Mouse (Mus musculus): ENCODE results near the gene Prdm15. TPM values are rescaled to one million over a fixed set of nuclear protein-coding genes. Genes with fewer than 3 reads are reported as not detected.
A peak's percentile ranks its signal among the peaks of the same experiment; 100 is the strongest.

Prdm15 gene
- polyA plus RNA-seq, 1 experiment = 14.3 TPM

GRCm38 (mm10) chr16:97874376-97874775 is 22.7 kb upstream of the Prdm15 start:
- no peak for TF ChIP-seq CTCF (IDR thresholded peaks at IDR 0.05; ENCODE audit: borderline replicate concordance, insufficient read depth, low read depth, low read length)
- TF ChIP-seq POLR2A (IDR thresholded peaks at IDR 0.05; ENCODE audit: borderline replicate concordance, insufficient read depth, low read length) = no peak
- H3K4me1 ChIP-seq (ENCODE audit: control insufficient read depth, insufficient read depth, low read length) = no peaks in the 10 kb centered on the region
- WGBS = 59% methylated on average over 1 of the region's 1 CpGs
- H3K27me3 ChIP-seq (ENCODE audit: control insufficient read depth, insufficient read depth, low read length) = no peaks in the 10 kb centered on the region
- DNase-seq = no peak
- no peak overlapping the region for H3K27ac ChIP-seq (ENCODE audit: insufficient read depth, low read length)
- no peak overlapping the region for H3K4me3 ChIP-seq (replicated peaks; ENCODE audit: insufficient read depth, low read depth, low read length)

GRCm38 (mm10) chr16:97872657-97873056 is 21.0 kb upstream of the Prdm15 start:
- Histone ChIP-seq H3K27ac (ENCODE audit: insufficient read depth, low read length) (no peak overlapping the region), H3K27me3 (ENCODE audit: control insufficient read depth, insufficient read depth, low read length) (no peaks in the 10 kb centered on the region), H3K4me1 (ENCODE audit: control insufficient read depth, insufficient read depth, low read length) (no peaks in the 10 kb centered on the region), H3K4me3 (replicated peaks; ENCODE audit: insufficient read depth, low read depth, low read length) (no peak overlapping the region)
- peak in 1 of 2 experiments; percentile 38 for DNase-seq
- 15% methylated on average over 5 of the region's 5 CpGs for WGBS
- no peak for TF ChIP-seq CTCF (IDR thresholded peaks at IDR 0.05; ENCODE audit: borderline replicate concordance, insufficient read depth, low read depth, low read length)
- TF ChIP-seq POLR2A (IDR thresholded peaks at IDR 0.05; ENCODE audit: borderline replicate concordance, insufficient read depth, low read length) = no peak

GRCm38 (mm10) chr16:97869193-97870102 is 17.8 kb upstream of the Prdm15 start:
- no peak overlapping the region for H3K27ac ChIP-seq (ENCODE audit: insufficient read depth, low read length)
- H3K4me3 ChIP-seq (replicated peaks; ENCODE audit: insufficient read depth, low read depth, low read length) = no peak overlapping the region
- TF ChIP-seq POLR2A (IDR thresholded peaks at IDR 0.05; ENCODE audit: borderline replicate concordance, insufficient read depth, low read length) (no peak), CTCF (IDR thresholded peaks at IDR 0.05; ENCODE audit: borderline replicate concordance, insufficient read depth, low read depth, low read length) (no peak)
- 71% methylated on average over 6 of the region's 6 CpGs for WGBS
- no peaks in the 10 kb centered on the region for H3K4me1 ChIP-seq (ENCODE audit: control insufficient read depth, insufficient read depth, low read length)
- no peaks in the 10 kb centered on the region for H3K27me3 ChIP-seq (ENCODE audit: control insufficient read depth, insufficient read depth, low read length)
- DNase-seq = no peak

- H3K27me3 ChIP-seq (ENCODE audit: control insufficient read depth, insufficient read depth, low read length) = no peaks in the 10 kb centered on the region
- H3K27ac ChIP-seq (ENCODE audit: insufficient read depth, low read length) = no peak overlapping the region
- no peaks in the 10 kb centered on the region for H3K4me1 ChIP-seq (ENCODE audit: control insufficient read depth, insufficient read depth, low read length)
- TF ChIP-seq CTCF (IDR thresholded peaks at IDR 0.05; ENCODE audit: borderline replicate concordance, insufficient read depth, low read depth, low read length) (no peak), POLR2A (IDR thresholded peaks at IDR 0.05; ENCODE audit: borderline replicate concordance, insufficient read depth, low read length) (no peak)
- 87% methylated on average over 3 of the region's 3 CpGs for WGBS
- H3K4me3 ChIP-seq (replicated peaks; ENCODE audit: insufficient read depth, low read depth, low read length) = no peak overlapping the region
- DNase-seq = no peak
These were observed 12.3 kb upstream of the Prdm15 start for GRCm38 (mm10) chr16:97863932-97864467.

- Histone ChIP-seq H3K27me3 (ENCODE audit: control insufficient read depth, insufficient read depth, low read length) (no peaks in the 10 kb centered on the region), H3K4me3 (replicated peaks; ENCODE audit: insufficient read depth, low read depth, low read length) (no peak overlapping the region), H3K4me1 (ENCODE audit: control insufficient read depth, insufficient read depth, low read length) (peaks cover 2% of the 10 kb centered on the region; the same call in 1 of the 2 replicates), H3K27ac (ENCODE audit: insufficient read depth, low read length) (no peak overlapping the region)
- DNase-seq = no peak
- TF ChIP-seq POLR2A (IDR thresholded peaks at IDR 0.05; ENCODE audit: borderline replicate concordance, insufficient read depth, low read length) (no peak), CTCF (IDR thresholded peaks at IDR 0.05; ENCODE audit: borderline replicate concordance, insufficient read depth, low read depth, low read length) (no peak)
These were observed 4.4 kb upstream of the Prdm15 start for GRCm38 (mm10) chr16:97856050-97856449.

DNA sequence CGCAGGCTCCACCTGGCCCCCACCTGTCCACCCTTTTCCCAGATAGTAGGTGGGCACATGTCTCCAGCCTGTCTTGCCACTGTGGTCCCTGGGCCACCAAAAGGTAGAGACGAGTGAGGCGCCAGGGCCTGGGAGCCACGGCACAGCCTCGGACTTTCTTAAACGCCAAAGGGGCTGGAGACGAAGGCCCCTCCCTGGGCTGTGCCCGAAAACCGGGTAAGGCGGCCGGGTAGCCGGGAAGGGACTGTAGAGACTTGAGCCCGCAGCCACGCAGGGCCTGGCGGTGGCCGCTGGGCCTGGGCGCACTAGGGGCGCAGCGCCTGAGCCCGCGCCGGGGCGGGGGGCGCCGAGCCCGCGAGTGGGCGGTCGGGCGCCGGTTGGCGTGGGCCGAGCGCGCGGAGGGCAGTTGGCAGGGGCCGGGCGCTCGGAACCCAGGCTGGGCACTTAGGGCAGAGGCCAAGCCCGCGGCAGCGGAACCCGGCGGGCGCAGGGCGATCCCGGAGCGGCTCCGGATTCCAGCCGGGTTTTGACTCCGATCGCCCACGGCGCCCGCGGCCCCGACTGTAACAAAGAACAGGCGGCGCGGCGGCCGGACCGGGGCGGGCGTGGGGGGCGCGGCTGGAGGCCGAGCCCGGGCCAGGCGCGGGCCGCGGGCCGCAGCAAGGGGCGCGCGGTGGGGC is 449 bp downstream of the Prdm15 start:
- Histone ChIP-seq H3K4me3 (replicated peaks; ENCODE audit: insufficient read depth, low read depth, low read length) (peak overlapping the region; percentile 100), H3K4me1 (ENCODE audit: control insufficient read depth, insufficient read depth, low read length) (peaks cover 14% of the 10 kb centered on the region), H3K27ac (ENCODE audit: insufficient read depth, low read length) (peak overlapping the region; percentile 100), H3K27me3 (ENCODE audit: control insufficient read depth, insufficient read depth, low read length) (no peaks in the 10 kb centered on the region)
- 1% methylated on average over 75 of the region's 77 CpGs for WGBS
- TF ChIP-seq POLR2A (IDR thresholded peaks at IDR 0.05; ENCODE audit: borderline replicate concordance, insufficient read depth, low read length) = 0 out of 2 replicates have a peak, but pooled peaks have one; percentile 18
- no peak for TF ChIP-seq CTCF (IDR thresholded peaks at IDR 0.05; ENCODE audit: borderline replicate concordance, insufficient read depth, low read depth, low read length)
- peak; percentile 87 to 93 for DNase-seq

GRCm38 (mm10) chr16:97850667-97851060 is 986 bp downstream of the Prdm15 start:
- under 1% methylated on average over 11 of the region's 11 CpGs for WGBS
- TF ChIP-seq CTCF (IDR thresholded peaks at IDR 0.05; ENCODE audit: borderline replicate concordance, insufficient read depth, low read depth, low read length) = no peak
- Histone ChIP-seq H3K4me3 (replicated peaks; ENCODE audit: insufficient read depth, low read depth, low read length) (peak overlapping the region; percentile 100), H3K27ac (ENCODE audit: insufficient read depth, low read length) (peak overlapping the region; percentile 95), H3K27me3 (ENCODE audit: control insufficient read depth, insufficient read depth, low read length) (no peaks in the 10 kb centered on the region), H3K4me1 (ENCODE audit: control insufficient read depth, insufficient read depth, low read length) (peaks cover 14% of the 10 kb centered on the region)
- DNase-seq = no peak
